Mouse (Mus musculus) T-helper 1 cell (primary cell): ENCODE measurements around the gene Atl2.

ENCODE experiments used
- in situ Hi-C: fragments of 300-600 bp; cut with MboI, MseI; formaldehyde crosslinking; loops from one replicate; pipeline ENCODE4 v1.15.1; 2025; ENCODE audit warnings: high pct_unique_total_duplicates

Atl2 gene

DNA sequence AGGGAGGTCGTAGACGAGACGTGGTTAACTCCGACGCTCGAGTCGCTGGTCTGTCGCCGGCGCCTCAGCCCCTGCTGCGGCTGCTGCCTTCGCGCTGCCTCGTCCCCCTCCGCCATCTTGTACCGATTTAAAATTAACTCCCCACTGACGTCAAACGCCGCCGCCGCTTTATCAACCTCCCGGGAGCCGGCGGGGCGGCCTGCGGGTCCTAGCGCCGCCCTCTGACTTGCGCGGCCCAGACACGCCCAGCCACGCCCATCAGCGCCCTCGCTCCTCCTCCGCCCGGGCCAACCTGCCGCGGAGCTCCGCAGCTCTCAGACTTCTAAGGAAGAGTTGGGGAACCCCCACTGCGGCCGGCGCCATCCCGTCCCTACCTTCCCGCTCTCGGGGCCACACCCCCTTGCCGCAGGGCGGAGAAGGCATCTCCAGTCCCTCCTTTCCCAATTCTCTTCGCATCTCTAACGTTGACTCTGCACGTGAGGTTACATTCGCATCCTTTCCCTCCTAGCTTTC lies at the start of gene Atl2:
Gene Atl2 (minus strand): TSS at position 213 of the 513 bp plus-strand sequence.
- in situ Hi-C loops, result loop anchor here (10.0 kb wide), 1 partner anchor 289 kb away; no protein-coding TSS in a partner anchor

DNA sequence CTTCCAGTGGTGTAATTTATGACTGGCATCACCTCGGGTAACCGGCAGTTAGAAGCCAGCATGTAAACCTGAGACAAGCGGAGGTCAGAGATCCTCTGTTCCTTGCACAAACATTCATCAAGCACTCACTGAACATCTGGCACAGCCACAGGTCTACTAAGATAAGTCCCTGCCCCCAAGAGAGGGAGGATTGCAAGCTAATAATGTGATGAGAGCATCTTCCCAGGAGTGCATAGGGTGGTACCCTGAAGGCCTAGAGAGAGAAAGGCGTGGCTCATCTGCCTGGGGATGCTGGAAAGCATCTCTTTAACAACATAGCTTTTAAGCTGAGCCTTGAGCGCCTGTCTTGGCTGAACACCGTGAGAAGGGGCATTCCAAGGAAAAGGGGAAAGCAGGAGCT lies 48.9 kb upstream of the Atl2 start:
- in situ Hi-C loops, result loop anchor here (25.0 kb wide), 1 partner anchor 842 kb away; no protein-coding TSS in a partner anchor

DNA sequence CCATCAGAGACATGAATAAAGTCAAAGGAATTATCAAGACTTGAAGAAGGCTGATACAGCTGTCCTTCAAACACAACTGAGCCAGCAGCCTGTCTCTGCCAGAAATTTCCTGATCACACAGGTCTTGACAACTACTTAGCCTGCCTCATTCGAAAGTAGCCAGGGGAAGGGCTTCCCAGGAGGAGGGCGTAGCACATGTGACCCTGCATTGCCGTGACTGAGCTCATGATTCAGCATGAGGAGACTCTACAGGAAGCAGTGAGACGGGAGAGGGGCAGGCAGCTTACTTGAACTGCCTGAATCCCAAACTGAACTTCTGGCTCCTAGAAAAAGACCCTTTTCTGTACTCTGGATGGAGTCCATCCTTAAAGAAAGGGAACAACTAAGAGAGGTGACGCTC lies 46.5 kb upstream of the Atl2 start:
- in situ Hi-C loops, result loop anchor here (25.0 kb wide), 1 partner anchor 845 kb away; no protein-coding TSS in a partner anchor

DNA sequence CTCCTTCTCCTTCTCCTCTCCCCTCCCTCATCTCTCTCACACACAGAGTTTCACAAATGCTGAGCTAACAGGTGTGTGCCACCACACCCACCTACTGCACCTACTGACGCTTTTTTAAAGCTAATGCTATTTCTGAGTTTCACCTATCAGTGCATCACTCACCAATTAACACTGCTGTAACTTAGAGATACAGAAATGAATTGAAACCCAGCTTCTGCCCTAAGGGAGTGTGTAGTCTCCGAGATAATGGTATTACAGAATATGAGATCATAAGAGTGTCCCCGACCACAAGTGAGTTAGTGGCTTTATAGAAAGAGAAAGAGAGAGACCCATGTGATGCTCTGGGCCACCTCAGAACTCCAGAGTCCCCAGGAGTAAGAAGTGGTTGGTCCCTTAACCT lies 43.2 kb upstream of the Atl2 start:
- in situ Hi-C loops, result loop anchor here (25.0 kb wide), 1 partner anchor 848 kb away; no protein-coding TSS in a partner anchor

DNA sequence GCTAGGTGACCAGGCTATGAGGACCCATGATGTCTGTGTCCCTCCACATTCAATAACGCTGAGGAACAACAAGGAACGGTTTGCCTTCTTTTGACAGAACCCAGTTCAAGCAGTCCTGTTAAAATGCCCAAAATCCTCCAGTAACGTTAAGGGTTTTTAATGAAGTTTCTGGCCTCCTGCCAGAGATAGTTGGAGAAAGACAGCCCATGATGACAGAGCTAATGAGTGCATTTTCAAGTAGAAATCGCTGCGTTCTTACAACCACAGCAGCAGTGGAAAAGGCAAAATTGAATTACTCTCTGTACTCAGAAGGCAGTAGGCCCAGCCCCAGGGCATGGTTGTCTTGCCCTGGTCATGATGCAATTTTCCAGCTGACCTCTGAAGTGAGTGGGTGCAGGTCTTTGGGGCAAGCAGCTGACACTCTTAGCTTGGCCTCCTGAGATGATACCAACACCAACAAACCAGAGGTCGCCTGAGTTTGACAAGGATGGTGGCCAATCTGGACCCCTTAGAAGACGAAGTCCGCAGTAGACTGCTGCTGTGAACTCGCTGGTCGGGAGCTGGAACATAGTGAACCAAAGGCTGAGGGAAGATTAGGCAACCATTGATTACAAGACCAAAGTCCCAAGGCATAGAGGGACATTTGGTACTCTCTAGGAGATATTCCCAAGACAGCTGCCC lies 42.1 kb upstream of the Atl2 start:
- in situ Hi-C loops, result loop anchor here (25.0 kb wide), 1 partner anchor 849 kb away; no protein-coding TSS in a partner anchor

DNA sequence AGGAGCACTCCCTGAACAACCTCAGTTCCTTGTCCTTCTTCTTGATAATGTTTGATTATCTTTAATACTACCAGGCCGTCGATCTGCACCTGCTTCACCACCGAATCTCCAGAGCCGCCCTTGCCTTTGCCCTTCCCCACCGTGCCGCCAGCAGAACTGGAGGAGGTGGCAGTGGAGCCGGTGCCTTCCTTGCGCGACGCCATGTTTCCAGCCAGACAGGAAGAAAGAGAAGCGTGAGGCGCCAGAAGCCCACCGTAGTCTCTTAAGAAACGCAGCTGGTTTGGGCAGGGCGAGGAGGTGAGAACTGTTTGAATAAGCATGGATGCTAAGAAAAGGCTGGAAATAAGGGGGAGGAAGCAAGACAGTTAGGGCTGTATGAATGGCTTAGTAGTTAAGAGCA lies 38.4 kb upstream of the Atl2 start:
- in situ Hi-C loops, result loop anchor here (25.0 kb wide), 1 partner anchor 853 kb away; no protein-coding TSS in a partner anchor

DNA sequence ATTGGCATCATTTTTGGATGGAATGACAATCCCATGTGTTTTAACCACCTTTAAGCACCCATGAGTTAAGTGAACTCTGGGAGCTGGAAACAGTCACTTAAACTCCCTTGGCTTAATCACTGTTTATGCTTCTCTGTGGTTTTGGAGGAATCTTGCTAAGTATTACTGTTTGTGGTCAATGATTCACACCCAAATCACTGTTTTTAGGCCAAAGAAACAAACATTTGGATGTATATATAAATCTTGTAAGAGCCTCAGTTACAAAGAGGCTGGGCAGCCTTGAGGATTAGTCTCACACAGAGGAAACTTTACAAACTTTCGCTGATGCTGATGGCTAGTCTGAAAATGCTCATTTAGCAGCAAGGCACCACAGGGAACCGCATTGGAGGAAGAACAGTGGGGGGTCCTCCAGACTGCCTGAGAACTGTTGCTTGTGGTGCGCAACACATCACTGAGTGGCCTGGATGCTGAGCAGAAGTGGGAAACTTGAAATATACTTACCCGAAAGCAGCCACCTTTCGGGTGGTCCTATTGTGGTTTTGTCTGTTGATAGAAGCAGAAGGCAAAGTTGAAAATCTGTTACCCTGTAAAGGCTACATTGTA lies 36.9 kb upstream of the Atl2 start:
- in situ Hi-C loops, result loop anchor here (25.0 kb wide), 1 partner anchor 855 kb away; no protein-coding TSS in a partner anchor

DNA sequence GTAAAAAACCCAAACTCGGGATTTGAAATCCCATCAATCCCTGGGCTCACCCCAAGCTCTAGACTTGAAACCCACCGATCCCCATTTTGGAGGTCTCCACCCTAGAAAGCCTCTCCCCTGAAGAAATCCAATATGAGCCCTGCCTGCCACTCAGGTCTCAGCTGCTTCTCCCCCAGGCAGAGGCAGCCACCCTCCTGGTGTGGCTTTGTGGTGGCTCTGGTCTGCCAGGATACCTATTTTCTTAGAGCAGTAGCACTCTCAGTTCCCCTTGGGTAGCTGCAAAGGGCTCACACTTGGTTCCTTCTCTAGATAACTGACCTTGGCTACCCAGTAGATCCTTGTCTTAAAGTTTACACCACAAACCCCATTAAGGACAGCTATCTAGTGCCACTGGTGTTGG lies 31.2 kb upstream of the Atl2 start:
- in situ Hi-C loops, result loop anchor here (25.0 kb wide), 1 partner anchor 860 kb away; no protein-coding TSS in a partner anchor

DNA sequence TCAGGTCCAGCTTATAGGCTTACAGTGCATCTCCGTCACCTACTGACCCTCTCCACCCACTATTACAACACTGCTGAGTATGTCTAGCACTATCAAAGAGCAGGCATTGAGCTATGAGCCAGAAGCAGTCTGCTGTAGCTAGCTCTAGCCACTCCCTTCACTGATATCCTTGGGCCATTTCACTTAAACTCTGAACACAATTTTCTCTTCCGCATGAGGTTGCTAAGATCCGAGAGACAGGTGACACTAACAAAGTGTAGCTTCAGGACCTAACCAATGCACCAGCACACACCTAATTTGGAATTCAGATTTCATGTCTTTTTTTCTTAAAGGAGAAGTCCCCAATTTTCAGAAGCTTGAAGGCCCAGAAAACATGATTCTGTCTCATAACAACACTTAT lies 30.6 kb upstream of the Atl2 start:
- in situ Hi-C loops, result loop anchor here (25.0 kb wide), 1 partner anchor 861 kb away; no protein-coding TSS in a partner anchor

DNA sequence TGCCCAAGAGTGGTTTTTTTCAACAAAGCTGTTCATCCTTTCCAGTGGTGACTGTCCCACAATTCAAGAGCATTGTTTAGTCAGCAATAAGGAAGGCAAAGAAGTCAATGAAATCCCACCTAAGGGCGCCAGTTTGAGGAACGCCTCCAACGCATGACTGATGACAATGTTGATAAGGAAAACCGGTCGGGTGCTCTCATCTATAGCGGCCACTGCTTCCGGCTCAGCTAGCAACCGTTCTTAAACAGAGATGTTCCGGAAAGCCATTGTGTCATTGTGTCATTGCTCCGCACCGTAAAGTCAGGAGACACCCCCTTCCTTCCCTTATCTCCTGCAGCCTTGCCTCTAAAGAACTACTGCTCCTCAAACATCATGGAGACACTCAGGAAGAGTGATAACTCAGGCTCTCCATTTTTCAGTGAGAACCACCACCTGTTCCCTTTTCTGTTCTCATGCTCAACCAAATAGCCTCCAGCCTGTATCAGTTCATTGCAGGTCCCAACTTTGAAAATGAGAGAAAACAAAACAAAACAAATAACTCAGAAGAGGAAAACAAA lies 30.0 kb upstream of the Atl2 start:
- in situ Hi-C loops, result loop anchor here (25.0 kb wide), 1 partner anchor 861 kb away; no protein-coding TSS in a partner anchor

DNA sequence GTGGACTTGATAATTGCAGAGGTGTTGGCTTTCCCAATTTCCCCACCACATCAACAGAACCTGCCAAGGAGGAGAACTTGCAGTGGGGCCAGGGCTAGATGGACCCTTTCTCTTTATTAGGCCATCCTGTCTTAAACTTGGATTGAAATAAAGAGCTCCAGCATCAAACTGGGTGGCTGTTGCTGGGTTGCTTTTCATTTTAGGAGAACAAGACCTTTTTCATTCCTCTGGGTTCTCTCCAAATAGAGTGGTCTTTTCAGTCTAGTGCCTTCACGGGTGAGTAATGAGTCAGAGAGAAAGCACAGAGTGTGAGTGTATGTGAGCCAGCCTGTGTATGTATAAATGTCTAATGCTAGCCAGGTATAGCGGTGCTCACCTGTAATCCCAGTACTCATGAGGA lies 24.4 kb upstream of the Atl2 start:
- in situ Hi-C loops, result no loop called here

DNA sequence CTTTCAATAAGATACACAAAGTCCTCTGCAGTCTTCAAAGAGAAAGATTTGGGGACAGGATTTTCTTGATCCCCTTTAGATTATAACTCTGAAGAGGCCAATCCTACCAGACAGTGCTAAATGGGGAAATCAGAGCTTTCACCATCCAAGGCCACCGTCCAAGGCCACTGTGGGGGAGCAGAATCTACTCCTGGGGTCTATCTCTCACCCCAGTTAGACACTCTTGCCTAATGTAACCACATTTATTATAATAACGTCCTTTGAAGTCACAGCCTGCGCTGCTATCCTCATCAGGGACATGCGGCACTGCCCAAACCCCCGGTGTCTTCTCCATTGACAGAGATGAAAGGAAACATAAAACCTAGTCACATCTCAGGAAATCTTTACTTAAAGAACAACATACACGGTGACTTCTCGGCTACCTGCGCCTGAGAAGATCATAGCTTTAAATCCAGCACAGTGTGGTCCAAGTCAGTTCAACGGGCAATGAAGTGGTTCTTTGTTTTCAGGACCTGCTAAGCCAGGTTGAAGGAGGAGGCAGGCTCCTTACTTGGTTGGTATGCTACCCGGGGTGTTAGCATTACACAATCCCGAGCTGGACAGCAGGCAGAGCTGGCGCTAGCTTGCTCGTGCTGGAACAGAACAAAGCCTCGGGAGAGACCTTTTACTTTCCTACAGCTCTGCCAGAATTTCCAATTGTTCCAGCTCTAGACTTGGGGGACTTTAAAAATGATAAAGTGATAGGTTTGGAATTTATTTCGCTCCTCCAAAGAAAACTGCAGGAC lies 23.8 kb upstream of the Atl2 start:
- in situ Hi-C loops, result no loop called here

DNA sequence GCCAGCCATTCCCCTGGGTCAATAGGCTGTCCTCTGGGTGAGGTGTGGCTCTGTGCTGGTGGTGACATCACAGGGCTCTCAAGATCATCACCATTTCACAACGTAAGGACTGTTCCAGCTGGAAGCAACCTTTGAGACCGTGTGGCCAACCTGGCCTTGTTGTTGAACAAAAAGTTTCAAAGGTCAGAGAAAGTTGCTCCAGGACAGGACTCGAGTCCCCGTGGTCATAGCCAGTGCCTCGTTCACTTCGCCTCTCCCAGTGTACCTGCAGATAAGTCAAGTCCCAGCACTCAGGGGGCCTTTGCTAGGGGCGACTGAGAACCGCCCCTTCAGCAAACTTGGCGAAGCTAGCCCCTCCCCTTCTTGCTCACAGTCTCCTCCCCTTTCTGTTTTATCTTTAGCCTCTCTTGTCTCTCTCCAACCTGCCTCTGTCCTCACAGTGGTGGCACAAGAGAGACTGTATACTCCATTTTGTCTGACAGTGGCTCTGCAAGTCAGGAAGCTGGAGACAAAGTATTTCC lies 22.6 kb upstream of the Atl2 start:
- in situ Hi-C loops, result no loop called here

DNA sequence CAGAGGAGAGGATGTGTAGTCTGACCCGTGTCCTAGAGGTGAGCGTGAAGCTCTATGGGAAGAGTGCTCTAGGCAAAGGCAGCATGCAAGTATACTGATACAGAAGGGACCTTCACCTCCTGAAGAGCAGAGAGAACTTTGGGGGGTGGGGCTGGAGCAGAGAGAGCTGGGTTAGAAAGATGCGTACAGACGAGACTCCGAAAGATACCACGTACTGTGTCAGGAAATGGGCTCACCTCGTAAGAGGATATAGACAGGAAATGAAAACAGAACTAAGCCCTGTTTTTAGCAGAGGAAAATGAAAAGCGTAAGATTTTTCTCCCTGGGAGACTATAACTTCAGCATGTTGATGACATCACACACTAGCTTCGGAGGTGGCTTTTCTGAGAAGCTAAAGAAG lies 21.1 kb upstream of the Atl2 start:
- in situ Hi-C loops, result no loop called here

DNA sequence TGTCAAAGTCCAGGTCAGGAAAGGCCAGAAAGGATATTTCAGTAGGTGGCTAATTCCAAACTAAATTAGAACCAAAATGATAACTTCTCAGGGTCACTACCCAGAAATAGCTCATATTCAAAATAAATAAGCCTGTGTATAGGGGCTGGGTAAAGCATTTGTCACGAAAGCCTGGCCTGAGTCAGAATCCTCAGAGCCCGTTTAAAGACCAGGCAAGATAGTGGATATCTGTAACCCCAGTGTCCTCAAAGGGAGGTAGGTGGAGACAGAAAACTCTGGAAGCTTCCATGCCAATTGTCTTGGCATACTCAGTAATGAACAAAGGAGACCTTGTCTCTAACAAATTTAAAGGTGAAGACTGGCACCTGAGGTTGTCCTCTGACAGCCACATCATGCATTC lies 16.3 kb upstream of the Atl2 start:
- in situ Hi-C loops, result no loop called here

DNA sequence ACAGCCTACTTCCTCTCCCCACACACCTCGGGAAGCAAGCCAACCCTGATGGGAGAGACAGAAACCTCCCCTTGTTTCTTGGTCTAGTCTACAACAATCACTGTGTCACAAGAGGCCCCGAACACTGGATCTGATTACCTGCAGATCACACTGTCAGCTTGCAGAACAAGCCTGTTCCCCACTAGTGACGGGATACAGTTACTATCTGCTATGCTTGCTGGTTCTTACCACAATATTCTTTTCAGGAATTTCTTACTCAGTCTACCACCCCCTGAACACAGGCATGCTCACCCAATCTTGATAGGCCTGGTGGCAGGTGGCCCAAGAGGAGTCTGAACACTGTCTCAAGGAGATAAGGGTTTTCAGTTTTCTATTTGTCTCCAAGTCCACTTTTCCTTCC lies 15.8 kb upstream of the Atl2 start:
- in situ Hi-C loops, result no loop called here

DNA sequence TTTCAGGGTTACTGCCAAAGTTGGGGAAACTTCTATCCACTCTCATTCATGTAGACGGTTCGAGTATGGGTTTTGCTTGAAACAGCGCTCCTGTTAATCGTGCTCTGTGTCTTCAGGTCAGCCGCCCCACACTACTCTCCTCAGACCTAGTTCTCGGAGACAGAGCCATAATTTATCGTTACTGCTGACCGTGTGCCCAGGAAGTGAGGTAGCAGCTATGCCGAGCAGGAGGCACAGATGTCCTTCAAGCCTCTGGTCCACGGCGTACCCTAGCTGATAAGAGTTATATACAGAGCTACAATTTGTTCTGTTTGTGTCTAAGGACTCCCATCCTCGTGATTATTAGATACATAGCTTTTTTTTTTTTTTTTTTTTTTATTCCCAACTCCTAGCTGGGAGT lies 13.6 kb upstream of the Atl2 start:
- in situ Hi-C loops, result no loop called here

DNA sequence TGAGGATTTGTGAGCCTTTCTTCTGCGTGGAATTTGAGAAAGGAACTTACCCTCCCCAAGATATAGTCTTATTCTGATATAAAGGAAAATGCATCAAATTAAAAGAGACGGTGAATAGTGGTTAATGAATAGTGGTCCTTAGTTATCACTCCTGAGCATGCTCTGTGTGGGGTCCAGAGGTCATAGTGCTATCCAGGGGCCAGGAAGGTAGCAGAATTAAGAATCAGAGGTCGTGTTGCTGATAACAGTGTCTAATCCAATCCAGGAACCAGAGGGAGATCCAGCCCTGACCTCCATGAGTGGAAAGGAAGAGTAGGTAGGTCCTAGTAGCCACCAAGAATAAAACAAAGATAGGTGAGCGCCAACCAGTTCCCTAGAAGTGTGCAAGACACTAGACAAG lies 11.8 kb upstream of the Atl2 start:
- in situ Hi-C loops, result no loop called here

DNA sequence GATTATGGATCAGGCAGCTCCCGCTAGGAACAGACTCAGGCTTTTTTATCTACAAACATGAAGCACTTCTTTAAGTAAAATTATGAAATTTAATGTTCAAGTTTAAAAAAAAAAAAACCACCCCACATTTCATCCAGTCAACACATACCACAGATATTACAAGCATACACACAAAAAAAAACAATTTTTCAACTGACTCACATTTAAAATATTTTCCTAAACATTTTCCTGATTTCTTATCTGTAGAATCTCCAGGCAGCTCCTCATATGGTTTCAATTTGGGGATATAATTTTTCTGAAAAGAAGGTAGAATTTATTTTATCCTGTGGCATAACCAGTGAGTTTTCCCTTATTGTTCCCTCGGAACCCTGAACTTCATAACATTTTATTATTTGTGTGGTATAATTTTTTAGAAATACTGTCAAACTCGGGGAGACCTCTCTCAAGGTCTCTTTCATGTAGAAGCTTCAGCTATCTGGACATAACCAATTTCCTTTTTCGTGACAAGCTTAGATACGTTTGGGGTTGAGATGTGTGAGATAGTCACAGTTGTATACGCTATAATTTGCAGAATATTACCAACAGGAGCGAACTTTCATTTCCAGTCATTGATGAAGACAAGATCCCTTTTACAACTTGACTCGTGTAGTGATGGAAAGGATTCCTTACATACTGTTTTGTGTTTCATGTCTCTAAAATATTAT lies 11.0 kb upstream of the Atl2 start:
- in situ Hi-C loops, result no loop called here

DNA sequence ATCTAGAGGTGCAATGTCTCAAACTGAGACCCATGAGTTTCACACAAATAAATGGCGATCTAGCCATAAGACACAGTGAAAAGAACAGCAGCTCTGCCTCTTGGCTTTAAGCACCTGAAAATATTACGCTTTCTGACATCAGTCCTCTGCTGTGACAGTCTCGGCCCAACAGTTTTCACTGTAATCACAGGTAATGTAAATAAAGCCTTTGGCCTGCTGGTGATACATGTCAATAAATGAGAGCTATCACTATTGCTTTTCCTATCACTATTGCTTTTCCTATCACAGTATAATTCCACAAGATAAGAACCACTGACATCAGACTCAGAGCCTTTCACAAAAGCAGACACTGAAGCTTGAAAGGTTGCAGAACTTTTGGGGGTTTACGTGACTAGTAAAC lies 8.7 kb upstream of the Atl2 start:
- in situ Hi-C loops, result no loop called here

DNA sequence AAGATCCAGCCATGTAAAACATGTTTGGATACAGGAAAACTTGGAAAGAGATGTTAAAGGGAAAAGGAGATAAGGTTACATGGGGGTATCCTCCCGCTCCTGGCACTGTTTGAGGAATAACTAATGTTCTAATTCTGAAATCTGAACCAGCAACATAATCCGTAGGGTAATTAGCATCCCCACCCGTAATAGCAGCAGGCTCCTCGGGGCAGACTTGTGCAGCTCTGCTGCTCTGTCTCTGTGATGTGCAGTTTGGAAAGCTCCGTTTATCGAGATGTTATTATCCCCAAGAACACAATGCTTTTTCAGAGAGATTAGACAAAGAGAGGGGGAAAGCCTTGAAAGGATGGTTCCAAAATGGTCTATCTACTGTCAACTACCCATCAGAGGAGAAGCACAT lies 5.3 kb upstream of the Atl2 start:
- in situ Hi-C loops, result no loop called here
